Mouse (Mus musculus) myocyte (in vitro differentiated cells): ENCODE results near the gene Igf1r.

Experiments used
- E2F4 ChIP-seq: IDR thresholded peaks from one replicate; pipeline ENCODE4 v1.6.1; 2011; ENCODE audit warnings: mild to moderate bottlenecking, control low read depth, moderate library complexity; ENCODE audit not compliant: insufficient read depth
- MYOD1 ChIP-seq, 3 experiments: IDR thresholded peaks; one replicate each; pipeline ENCODE4 v1.6.1; 2011; ENCODE audit warnings: control low read depth in 2 of 3, low read depth in 2 of 3, mild to moderate bottlenecking in 2 of 3, moderate library complexity in 1 of 3; ENCODE audit not compliant: insufficient read length in 2 of 3, control insufficient read depth in 1 of 3
- MYOG ChIP-seq, 3 experiments: IDR thresholded peaks; one replicate each; pipeline ENCODE4 v1.6.1; 2011; ENCODE audit warnings: control low read depth in 2 of 3, low read depth in 2 of 3, mild to moderate bottlenecking in 2 of 3; ENCODE audit not compliant: insufficient read length in 2 of 3, control insufficient read depth in 1 of 3, insufficient read depth in 1 of 3
- POLR2A ChIP-seq: IDR thresholded peaks from one replicate; pipeline ENCODE4 v1.6.1; 2011; ENCODE audit warnings: low read depth, mild to moderate bottlenecking, control low read depth, moderate library complexity; ENCODE audit not compliant: insufficient read length
- SRF ChIP-seq: IDR thresholded peaks from one replicate; pipeline ENCODE4 v1.6.1; 2011; ENCODE audit warnings: low read depth; ENCODE audit not compliant: control insufficient read depth, insufficient read length
- USF1 ChIP-seq: IDR thresholded peaks from one replicate; pipeline ENCODE4 v1.6.1; 2011; ENCODE audit warnings: low read depth, mild to moderate bottlenecking, control low read depth, moderate library complexity

DNA sequence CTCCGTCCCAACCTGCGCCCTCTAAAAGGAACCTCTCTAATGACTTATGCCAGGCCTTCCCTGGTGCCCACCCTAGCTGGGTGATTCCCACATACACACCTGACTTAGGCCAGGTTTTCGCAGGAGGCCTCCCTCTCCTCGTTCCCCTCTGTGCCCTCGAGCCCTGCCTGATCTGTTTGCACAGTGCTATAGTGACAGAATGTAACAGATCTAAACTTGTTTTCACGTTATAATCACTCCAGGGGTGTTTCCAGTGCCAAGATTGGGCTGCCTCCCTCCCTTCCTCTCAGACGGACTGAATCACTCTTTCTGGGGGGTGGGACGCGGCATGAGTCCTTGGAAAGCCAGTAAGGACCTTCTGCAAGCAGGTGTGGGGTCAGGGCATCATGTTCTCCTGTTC is 108.8 kb downstream of the Igf1r start:
- TF ChIP-seq POLR2A (no peak), E2F4 (no peak), MYOG (IDR thresholded peaks at IDR 0.05; ENCODE audit: control insufficient read depth in 1 of 3, insufficient read depth in 1 of 3, insufficient read length in 2 of 3, low read depth in 2 of 3) (no peak), SRF (no peak), MYOD1 (IDR thresholded peaks at IDR 0.05; ENCODE audit: control insufficient read depth in 1 of 3, insufficient read length in 2 of 3, low read depth in 2 of 3) (no peak), USF1 (no peak)
